Mouse (Mus musculus) kidney, adult 18-20 months (tissue): ENCODE results near the gene Gns.

Source experiments
- DNase-seq: peaks from one replicate; pipeline ENCODE4 v3.0.0; 2021

The Gns gene

DNA sequence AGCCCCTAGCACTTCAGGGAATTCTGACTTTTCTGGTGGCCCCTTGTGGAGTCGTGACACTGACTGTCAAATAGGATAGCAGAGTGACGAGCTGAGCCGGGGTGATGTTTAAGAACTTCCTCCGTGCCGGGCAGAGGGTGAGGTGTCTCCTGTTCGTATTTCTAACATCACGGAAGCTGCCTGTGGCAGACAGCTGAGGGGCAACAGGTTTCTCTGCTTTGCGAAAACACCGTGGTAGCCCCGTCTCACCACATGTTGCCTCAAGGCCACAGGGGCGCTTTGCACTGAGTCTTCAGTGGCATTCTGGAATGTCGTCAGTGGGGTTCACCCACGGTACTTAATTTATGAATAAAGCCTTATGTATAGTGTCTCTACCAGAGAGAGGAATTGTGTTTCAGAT is 2.4 kb downstream of the Gns start:
- DNase-seq = no peak

GRCm38 (mm10) chr10:121367780-121368179 is 2.9 kb downstream of the Gns start:
- DNase-seq = no peak

DNA sequence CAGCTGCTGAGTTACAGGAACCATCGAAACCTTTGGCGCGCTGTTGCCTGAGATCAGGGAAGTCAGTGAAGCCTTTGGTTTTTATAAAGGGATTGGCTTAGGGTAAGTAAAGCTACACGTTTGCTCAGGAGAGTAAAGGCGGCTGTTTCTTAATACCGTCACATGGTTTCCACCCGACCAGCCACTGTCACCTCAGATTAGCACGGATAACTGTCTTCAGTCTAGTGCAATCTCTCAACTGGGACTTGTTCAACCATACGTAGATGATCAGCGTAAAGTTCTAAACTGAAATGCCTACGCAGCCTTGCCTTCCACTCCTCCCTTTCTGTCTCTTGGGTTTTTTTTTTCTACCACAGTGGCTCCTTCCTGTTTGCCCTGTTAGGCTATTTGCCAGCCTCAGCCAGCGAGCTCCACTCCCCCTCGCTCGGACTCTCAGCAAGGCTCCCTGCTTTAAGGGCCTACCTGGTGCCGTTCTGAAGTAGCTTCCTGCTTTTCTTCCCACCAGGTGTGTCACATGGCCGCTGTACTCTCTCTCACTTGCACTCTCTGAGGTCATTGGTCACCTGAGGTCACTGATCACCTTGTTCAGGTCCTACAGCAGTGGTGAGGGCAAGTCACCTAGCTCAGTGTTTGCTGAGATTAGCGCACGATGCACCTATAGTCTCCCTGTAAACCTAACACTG is 4.0 kb downstream of the Gns start:
- peak; percentile 46 for DNase-seq

GRCm38 (mm10) chr10:121370777-121371176 is 5.9 kb downstream of the Gns start:
- peak; percentile 42 for DNase-seq

DNA sequence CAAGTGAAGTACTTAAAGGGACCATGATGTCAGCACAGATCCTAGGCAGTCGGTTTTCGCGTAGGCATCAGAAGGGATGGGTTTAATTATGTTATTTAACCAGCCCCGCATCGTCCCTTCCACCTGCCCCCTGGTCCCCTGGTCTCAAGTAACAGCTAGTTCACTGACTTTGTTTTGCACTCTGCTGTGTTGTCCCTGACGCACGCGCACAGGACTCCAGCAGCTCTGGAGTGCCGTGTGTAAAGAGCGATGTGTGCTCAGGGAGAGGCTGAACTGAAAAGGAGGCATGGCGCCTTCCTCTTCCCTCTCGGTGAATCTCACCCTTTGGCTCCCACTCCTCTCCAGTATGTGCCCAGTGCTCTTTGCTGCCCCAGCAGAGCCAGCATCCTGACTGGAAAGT is 9.1 kb downstream of the Gns start:
- DNase-seq = no peak

GRCm38 (mm10) chr10:121374693-121375620 is 10.1 kb downstream of the Gns start:
- no peak for DNase-seq

DNA sequence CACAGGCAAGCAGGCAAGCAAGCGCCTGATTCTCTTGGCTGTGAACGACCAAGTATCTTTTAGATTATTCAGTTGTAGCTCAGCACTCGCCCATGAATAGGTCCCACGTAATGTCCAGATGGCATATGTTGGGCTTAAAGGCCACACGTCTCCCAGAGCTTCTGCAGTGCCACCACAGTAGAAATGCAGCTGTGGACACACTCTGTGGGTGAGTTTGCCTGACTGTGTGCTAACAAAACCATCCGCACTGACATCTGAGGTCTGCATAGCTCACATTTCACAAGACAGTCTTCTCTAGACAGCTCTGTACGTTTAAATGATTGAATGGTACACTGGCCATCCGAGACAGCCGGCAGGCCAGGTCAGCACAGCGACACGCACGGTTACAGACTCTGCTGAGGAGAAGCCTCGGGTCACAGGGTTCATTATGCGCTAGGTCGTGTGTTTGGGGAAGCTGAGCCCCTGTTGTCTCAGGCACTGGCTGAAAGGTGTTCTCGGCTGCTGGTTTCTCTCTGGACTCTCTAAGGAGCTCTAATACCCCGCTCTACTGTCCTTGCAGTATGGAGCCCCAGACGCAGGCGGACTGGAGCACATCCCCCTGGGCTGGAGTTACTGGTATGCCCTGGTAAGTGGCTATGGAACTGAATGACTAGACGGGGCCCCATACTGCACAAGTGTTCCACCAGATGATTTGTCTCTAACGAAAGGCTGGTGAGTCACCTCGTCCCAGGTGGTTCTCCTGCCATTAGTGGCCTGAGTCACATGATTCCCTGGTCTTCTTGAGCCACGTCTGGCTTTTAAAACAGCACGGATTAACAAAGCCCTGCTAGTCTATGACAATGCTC is 11.0 kb downstream of the Gns start:
- no peak for DNase-seq

- DNase-seq = no peak
These were observed 11.8 kb downstream of the Gns start for GRCm38 (mm10) chr10:121376530-121377271.

DNA sequence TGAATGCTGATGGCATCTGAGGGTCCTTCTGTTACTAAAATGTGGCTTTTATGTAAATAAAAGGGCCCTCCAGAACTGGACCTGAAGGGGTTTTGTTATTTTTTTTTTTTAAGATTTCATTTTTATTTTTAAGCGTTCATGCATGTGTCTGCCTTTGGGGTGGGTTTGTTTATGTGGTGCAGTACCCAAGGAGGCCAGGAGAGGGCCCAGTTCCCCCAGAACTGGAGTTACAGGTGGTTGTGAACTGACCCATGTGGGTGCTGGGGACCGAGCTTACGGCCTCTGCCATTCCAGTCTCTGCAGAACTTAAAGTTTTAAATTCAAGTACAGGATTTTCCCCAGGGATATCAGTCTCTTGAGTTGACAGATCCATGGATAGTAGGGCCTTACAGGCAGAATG is 14.5 kb downstream of the Gns start:
- DNase-seq = no peak

- no peak for DNase-seq
These were observed 16.4 kb downstream of the Gns start for GRCm38 (mm10) chr10:121381280-121381679.

- DNase-seq = peak; percentile 54
These were observed 19.8 kb downstream of the Gns start for GRCm38 (mm10) chr10:121384710-121385109.

DNA sequence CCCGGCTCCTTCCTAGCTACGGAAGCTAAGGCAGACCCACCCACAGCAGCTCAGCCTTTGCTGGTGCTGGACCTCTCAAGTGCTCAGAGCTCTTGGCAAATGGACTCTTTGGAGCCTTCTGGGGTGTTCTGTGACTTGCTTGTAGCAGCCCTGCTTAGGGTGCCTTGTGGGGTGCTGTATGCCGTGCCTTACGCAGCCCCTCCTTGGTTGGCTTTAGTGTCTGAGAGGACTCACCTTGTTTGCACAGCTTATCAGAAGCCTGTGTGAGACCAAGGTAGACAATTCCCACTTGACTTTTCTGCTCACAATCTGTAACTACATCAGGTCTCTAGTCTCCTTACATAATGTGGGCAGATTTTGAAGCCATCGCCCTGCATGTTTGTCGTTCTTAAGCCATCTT is 20.8 kb downstream of the Gns start:
- no peak for DNase-seq

GRCm38 (mm10) chr10:121386347-121386746 is 21.5 kb downstream of the Gns start:
- no peak for DNase-seq

DNA sequence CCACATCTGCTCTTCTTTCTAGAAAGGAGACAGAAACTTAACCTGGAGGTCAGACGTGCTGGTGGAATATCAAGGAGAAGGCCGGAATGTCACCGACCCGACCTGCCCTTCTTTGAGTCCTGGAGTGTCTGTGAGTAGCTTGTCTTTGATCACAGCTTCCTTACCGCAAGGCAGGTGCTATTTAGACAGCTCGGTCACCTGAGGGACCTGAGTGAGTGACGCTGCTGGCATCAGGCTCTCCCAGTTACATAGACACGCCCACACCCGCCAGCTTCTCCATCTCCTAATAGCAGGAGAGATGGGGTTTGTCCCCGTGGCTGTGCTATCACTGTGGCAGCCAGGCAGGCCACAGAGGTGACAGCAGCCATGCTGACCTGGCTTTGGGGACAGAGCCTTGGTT is 25.7 kb downstream of the Gns start:
- no peak for DNase-seq

GRCm38 (mm10) chr10:121391901-121392300 is 27.0 kb downstream of the Gns start:
- DNase-seq = no peak

GRCm38 (mm10) chr10:121394270-121394669 is 29.4 kb downstream of the Gns start:
- no peak for DNase-seq

DNA sequence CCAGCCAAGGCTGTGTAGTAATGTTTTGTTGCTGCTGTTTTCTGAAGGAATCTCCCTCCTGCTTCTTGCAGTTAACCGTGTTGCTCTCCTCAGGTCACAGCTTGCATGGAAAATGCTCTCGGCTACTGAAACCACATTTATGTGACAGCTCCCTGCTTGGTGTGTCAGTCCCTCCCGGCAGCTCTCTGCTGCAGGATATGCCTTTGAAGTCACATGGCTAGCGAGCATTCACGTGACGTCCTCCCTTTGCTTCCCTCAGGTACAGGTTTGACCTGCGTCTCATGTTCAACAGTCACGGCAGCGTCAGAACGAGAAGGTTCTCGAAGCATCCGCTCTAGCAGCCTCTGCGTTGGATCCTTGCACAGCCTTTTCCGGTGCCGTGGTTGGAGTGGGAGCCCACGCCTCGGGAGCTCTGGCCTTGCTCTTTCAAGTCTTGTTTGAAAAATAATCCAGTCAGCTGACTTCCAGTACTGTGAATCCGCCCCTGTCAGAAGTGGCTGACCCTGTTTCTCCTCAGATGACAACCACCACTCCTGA is 30.0 kb downstream of the Gns start:
- DNase-seq = peak; percentile 22

- peak; percentile 40 for DNase-seq
These were observed 30.8 kb downstream of the Gns start for GRCm38 (mm10) chr10:121395542-121396176.

- DNase-seq = no peak
These were observed 33.7 kb downstream of the Gns start for GRCm38 (mm10) chr10:121398599-121398998.

DNA sequence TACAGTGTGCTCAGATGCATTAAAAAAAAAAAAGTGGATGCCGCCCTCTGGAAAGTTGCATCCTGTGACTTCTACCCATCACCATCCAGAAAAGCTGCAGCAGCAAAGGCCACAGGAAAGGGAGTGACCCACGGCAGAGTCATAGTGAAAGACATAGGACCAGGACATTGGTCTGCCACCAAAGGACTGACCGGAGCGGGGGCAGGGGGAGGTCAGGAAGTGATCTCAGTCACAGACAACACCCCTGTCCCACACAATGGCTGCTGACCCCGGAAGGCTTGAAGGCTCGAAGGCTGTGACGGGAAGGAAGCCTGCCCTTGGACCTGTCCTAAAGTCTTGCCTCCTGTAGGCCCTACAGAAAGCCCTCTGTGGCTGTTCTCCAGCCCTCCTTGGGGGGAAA is 36.1 kb downstream of the Gns start:
- DNase-seq = no peak

DNA sequence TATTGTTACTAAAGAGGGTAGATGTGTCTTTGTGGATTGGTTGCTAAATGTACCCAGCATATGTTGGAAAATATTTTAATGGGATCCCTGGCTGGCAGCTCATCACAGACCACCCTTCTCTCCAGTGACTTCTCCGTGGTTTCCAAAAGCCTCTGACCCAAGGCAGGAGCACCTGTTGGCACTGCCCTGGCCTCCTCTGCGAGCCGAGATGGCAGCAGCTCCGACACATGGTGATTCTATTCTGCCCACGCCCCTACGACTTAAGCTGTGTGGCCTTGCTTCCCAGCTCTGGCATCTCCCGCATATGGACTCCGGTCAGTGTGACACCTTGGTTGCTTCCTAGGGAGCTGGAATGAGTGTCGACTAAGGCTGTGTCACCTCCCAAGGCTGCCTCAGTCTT is 38.2 kb downstream of the Gns start:
- no peak for DNase-seq

GRCm38 (mm10) chr10:121403946-121404345 is 39.1 kb downstream of the Gns start:
- DNase-seq = no peak
